Mouse (Mus musculus) forebrain, embryonic 14.5 days (tissue): Measurements from ENCODE around the gene Adprh. TPM values are rescaled to one million over a fixed set of nuclear protein-coding genes. Genes with fewer than 3 reads are reported as not detected.
A peak's percentile ranks its signal among the peaks of the same experiment; 100 is the strongest.

ENCODE experiments used
- ATAC-seq: fragments of 200-750 bp; cut with Nextera tagmentation; 2 replicates; pipeline ENCODE4 v1.8.0; 2017; ENCODE audit warnings: mild to moderate bottlenecking, moderate library complexity
- DNase-seq: peaks from one replicate; pipeline ENCODE4 v3.0.0-alpha.2; 2015; ENCODE audit warnings: low spot score
- H3K27ac ChIP-seq: fragments of 300-500 bp; sonication (generic); 2 replicates; pipeline ENCODE4 v1.5.1; 2014; ENCODE audit warnings: low read depth, mild to moderate bottlenecking, control low read depth, low read length, moderate library complexity
- H3K27me3 ChIP-seq: fragments of 300-500 bp; sonication (generic); replicated peaks from 2 replicates; pipeline ENCODE4 v1.6.1; 2014; ENCODE audit warnings: low read length, control low read depth, mixed read lengths; ENCODE audit not compliant: control insufficient read depth, insufficient read depth
- H3K36me3 ChIP-seq: fragments of 300-500 bp; sonication (generic); 2 replicates; pipeline ENCODE4 v1.6.1; 2014; ENCODE audit warnings: low read length, control low read depth; ENCODE audit not compliant: control insufficient read depth, insufficient read depth
- H3K4me1 ChIP-seq: fragments of 300-500 bp; sonication (generic); 2 replicates; pipeline ENCODE4 v1.6.1; 2014; ENCODE audit warnings: antibody characterized with exemption, low read length, control low read depth; ENCODE audit not compliant: control insufficient read depth, insufficient read depth
- H3K4me2 ChIP-seq: fragments of 300-500 bp; sonication (generic); 2 replicates; pipeline ENCODE4 v1.6.1; 2014; ENCODE audit warnings: mild to moderate bottlenecking, control low read depth, low read length
- H3K4me3 ChIP-seq: fragments of 300-500 bp; sonication (generic); 2 replicates; pipeline ENCODE4 v1.5.1; 2014; ENCODE audit warnings: low read depth, low read length, control low read depth
- H3K9ac ChIP-seq: fragments of 300-500 bp; sonication (generic); 2 replicates; pipeline ENCODE4 v1.6.1; 2014; ENCODE audit warnings: mild to moderate bottlenecking, low read length, control low read depth, moderate library complexity
- H3K9me3 ChIP-seq: fragments of 300-500 bp; sonication (generic); replicated peaks from 2 replicates; pipeline ENCODE4 v1.6.1; 2016; ENCODE audit warnings: low read length, control low read depth, mixed read lengths; ENCODE audit not compliant: control insufficient read depth
- WGBS: fragments of 180-500 bp; shearing (Covaris S2); extraction: QIAGEN DNeasy Blood & Tissue Kit; methylation state at CpG from one replicate; pipeline ENCODE4 v1.1.7; 2014; 5-methylcytosine and 5-hydroxymethylcytosine counted together
- polyA plus RNA-seq: library from polyadenylated mRNA; unstranded; fragments of >200 nt; fragmentation: Nextera tagmentation; extraction: Ambion mirVana; gene quantifications from 2 replicates; pipeline ENCODE4 v1.2.1, GENCODE M21; 2014

The Adprh gene
- polyA plus RNA-seq, 1 experiment from 2014 or later, result 124 TPM

GRCm38 (mm10) chr16:38398266-38398665 lies 54.2 kb downstream of the Adprh start:
- no peak overlapping the region for H3K4me3 ChIP-seq
- no peaks in the 10 kb centered on the region for H3K36me3 ChIP-seq
- H3K27ac ChIP-seq, result no peak overlapping the region
- 84% methylated on average over 6 of the region's 6 CpGs for WGBS
- DNase-seq (no peak), ATAC-seq (no peak)
- peaks cover 8% of the 10 kb centered on the region; the same call in 1 of the 2 replicates for H3K4me1 ChIP-seq
- H3K27me3 ChIP-seq, result no peaks in the 10 kb centered on the region
- H3K9ac ChIP-seq, result no peak overlapping the region
- H3K9me3 ChIP-seq, result no peaks in the 10 kb centered on the region
- H3K4me2 ChIP-seq, result no peak overlapping the region

DNA sequence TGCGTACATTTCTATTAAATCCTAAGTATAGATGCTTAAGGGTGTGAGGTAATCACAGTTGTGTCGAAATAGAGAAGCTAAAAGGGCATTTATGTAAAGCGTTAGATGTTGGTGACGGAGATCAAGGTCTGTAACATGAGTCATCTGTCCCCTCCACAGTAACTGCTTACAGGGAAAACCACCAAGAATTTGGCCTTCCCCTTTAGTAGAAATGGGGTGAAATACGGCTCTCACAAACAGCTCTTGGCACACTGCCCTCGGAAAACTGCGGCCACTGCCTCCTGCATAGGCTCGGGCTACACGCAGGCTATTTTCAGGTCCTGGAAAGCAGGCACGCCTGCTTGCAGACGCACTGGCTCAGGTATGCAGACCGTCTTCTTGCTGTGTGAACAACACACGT lies 56.3 kb downstream of the Adprh start:
- Histone ChIP-seq H3K4me2 (no peak overlapping the region), H3K27ac (no peak overlapping the region), H3K9ac (no peak overlapping the region), H3K27me3 (no peaks in the 10 kb centered on the region), H3K36me3 (no peaks in the 10 kb centered on the region), H3K9me3 (no peaks in the 10 kb centered on the region), H3K4me1 (peaks cover 8% of the 10 kb centered on the region; the same call in 1 of the 2 replicates), H3K4me3 (no peak overlapping the region)
- ATAC-seq (no peak), DNase-seq (peak; percentile 14)
- WGBS, result 75% methylated on average over 13 of the region's 13 CpGs

DNA sequence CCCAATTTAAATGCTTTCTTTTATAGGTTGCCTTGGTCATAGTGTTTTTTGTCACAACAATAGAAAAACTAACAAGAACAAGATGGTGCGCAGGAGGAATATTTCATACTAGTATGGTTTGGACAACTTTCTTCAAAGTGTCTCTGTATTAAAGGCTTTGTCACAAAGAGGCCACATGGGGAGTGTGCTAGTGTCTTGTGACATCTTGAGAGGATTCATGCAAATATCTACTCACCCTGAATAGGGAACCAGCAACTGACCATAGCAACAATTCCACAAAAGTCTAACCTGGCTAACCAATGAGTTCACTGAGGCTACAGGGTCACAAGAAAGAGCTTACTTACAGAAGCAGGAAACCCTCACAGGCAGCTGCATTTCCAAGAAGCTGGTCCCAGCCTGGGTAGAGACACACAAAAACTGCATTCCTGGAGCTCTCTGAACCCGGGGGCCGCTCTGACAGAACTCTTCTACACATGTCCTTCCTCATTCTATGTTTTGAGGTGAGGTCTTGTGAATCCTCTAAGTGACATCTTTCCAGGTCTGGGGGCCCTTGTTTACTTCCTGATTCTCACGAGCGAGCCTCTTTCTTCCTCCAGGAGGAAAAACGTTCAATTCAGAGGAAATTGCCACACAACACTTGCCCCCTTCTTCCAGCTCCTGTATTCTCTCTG lies 57.3 kb downstream of the Adprh start:
- H3K9ac ChIP-seq, result no peak overlapping the region
- H3K9me3 ChIP-seq, result no peaks in the 10 kb centered on the region
- no peak overlapping the region for H3K27ac ChIP-seq
- H3K4me3 ChIP-seq, result no peak overlapping the region
- ATAC-seq, result no peak
- DNase-seq, result no peak
- WGBS, result 76% methylated on average over 6 of the region's 6 CpGs
- H3K27me3 ChIP-seq, result no peaks in the 10 kb centered on the region
- no peak overlapping the region for H3K4me2 ChIP-seq
- H3K4me1 ChIP-seq, result peaks cover 8% of the 10 kb centered on the region; the same call in 1 of the 2 replicates
- H3K36me3 ChIP-seq, result no peaks in the 10 kb centered on the region

- Histone ChIP-seq H3K9ac (no peak overlapping the region), H3K27me3 (no peaks in the 10 kb centered on the region), H3K9me3 (no peaks in the 10 kb centered on the region), H3K27ac (no peak overlapping the region), H3K4me2 (no peak overlapping the region), H3K4me1 (peaks cover 2% of the 10 kb centered on the region; the same call in 1 of the 2 replicates), H3K4me3 (no peak overlapping the region), H3K36me3 (no peaks in the 10 kb centered on the region)
- no peak for DNase-seq
- 89% methylated on average over 8 of the region's 8 CpGs for WGBS
- ATAC-seq, result no peak
These were observed 58.3 kb downstream of the Adprh start for GRCm38 (mm10) chr16:38394191-38394618.

Other genes starting within 250 kb of the Adprh start
- gene Nr1i2, start 157.9 kb downstream of the Adprh start, polyA plus RNA-seq, result not detected in 2 replicates
- 0.71 and 0.83 TPM in 2 replicates for gene Maats1, start 110.6 kb downstream of the Adprh start, polyA plus RNA-seq
- gene Cox17, start 105.7 kb downstream of the Adprh start, polyA plus RNA-seq, result 107 and 126 TPM in 2 replicates
- gene Gm21987, start 105.7 kb downstream of the Adprh start, polyA plus RNA-seq, result not detected in 2 replicates
- 0.17 and 0.51 TPM in 2 replicates for gene Popdc2, start 90.5 kb downstream of the Adprh start, polyA plus RNA-seq
- 0.39 and 0.61 TPM in 2 replicates for gene Pla1a, start 19.6 kb downstream of the Adprh start, polyA plus RNA-seq
- gene Cd80, start 2.9 kb upstream of the Adprh start, polyA plus RNA-seq, result 0.25 and 0.31 TPM in 2 replicates
- 26.4 and 28.4 TPM in 2 replicates for gene Timmdc1, start 70.0 kb upstream of the Adprh start, polyA plus RNA-seq
- 67.2 and 69.5 TPM in 2 replicates for gene Poglut1, start 97.6 kb upstream of the Adprh start, polyA plus RNA-seq
- gene Tmem39a, start 106.0 kb upstream of the Adprh start, polyA plus RNA-seq, result 41.6 and 42.6 TPM in 2 replicates